Mouse (Mus musculus) liver, embryonic 14.5 days (tissue): Measurements from ENCODE around the gene Armc9. TPM values are rescaled to one million over a fixed set of nuclear protein-coding genes. Genes with fewer than 3 reads are reported as not detected.

Experiments
- ATAC-seq: fragments of 200-750 bp; cut with Nextera tagmentation; 2 replicates; pipeline ENCODE4 v1.8.0; 2017; ENCODE audit warnings: moderate number of reproducible peaks, mild to moderate bottlenecking, moderate library complexity; ENCODE audit not compliant: insufficient read depth
- DNase-seq, 3 experiments: peaks; one replicate each; pipeline ENCODE4 v3.0.0-alpha.2; 2012 to 2013; ENCODE audit warnings: low read depth in 3 of 3, low spot score in 3 of 3
- H3K27ac ChIP-seq: fragments of 300-500 bp; sonication (generic); 2 replicates; pipeline ENCODE4 v1.5.1; 2014; ENCODE audit warnings: moderate library complexity, mild to moderate bottlenecking, control low read depth, inconsistent platforms
- H3K27me3 ChIP-seq: fragments of 300-500 bp; sonication (generic); 2 replicates; pipeline ENCODE4 v1.6.1; 2014; ENCODE audit warnings: mild to moderate bottlenecking, low read length, moderate library complexity; ENCODE audit not compliant: control insufficient read depth, insufficient read depth
- H3K36me3 ChIP-seq: fragments of 300-500 bp; sonication (generic); replicated peaks from 2 replicates; pipeline ENCODE4 v1.6.1; 2014; ENCODE audit warnings: low read depth; ENCODE audit not compliant: control insufficient read depth, insufficient read depth
- H3K4me1 ChIP-seq, 2 experiments: fragments of 200-500 bp in 1 of 2; fragments of 300-500 bp in 1 of 2; sonication (generic) in 1 of 2; replicated peaks; 2 replicates each; pipeline ENCODE4 v1.6.1; 2012 to 2014; ENCODE audit warnings: antibody characterized with exemption in 1 of 2, inconsistent platforms in 1 of 2, low read length in 1 of 2; ENCODE audit not compliant: control insufficient read depth in 2 of 2, insufficient read depth in 2 of 2
- H3K4me2 ChIP-seq: fragments of 300-500 bp; sonication (generic); 2 replicates; pipeline ENCODE4 v1.6.1; 2014; ENCODE audit warnings: low read depth, mild to moderate bottlenecking, control low read depth, moderate library complexity
- H3K4me3 ChIP-seq, 2 experiments: fragments of 200-500 bp in 1 of 2; fragments of 300-500 bp in 1 of 2; sonication (generic) in 1 of 2; 2 replicates each; pipeline ENCODE4 v1.5.1; 2012 to 2014; ENCODE audit warnings: low read depth in 2 of 2, low read length in 2 of 2, mild to moderate bottlenecking in 2 of 2, control low read depth in 1 of 2, inconsistent platforms in 1 of 2, moderate library complexity in 1 of 2; ENCODE audit not compliant: insufficient read depth in 1 of 2
- H3K9ac ChIP-seq: fragments of 300-500 bp; sonication (generic); replicated peaks from 2 replicates; pipeline ENCODE4 v1.6.1; 2014; ENCODE audit warnings: mild to moderate bottlenecking, control low read depth, moderate library complexity
- H3K9me3 ChIP-seq: fragments of 300-500 bp; sonication (generic); 2 replicates; pipeline ENCODE4 v1.6.1; 2016; ENCODE audit warnings: low read length, mixed read lengths; ENCODE audit not compliant: control insufficient read depth
- CTCF ChIP-seq: IDR thresholded peaks from 2 replicates; pipeline ENCODE4 v1.5.1; 2016; ENCODE audit warnings: antibody characterized with exemption, low read depth, control low read depth
- EP300 ChIP-seq: IDR thresholded peaks from 2 replicates; pipeline ENCODE4 v1.6.1; 2016; ENCODE audit warnings: antibody characterized with exemption, low read depth
- WGBS: fragments of 180-500 bp; shearing (Covaris S2); extraction: QIAGEN DNeasy Blood & Tissue Kit; methylation state at CpG from one replicate; pipeline ENCODE4 v1.1.7; 2014; ENCODE audit not compliant: insufficient replicate concordance; 5-methylcytosine and 5-hydroxymethylcytosine counted together
- polyA plus RNA-seq, 2 experiments: library from polyadenylated mRNA; depleted of rRNA in 1 of 2; stranded (reverse) in 1 of 2; unstranded in 1 of 2; fragments of >200 nt; fragmentation: Nextera tagmentation in 1 of 2; extraction: Ambion mirVana in 1 of 2; gene quantifications; 2 replicates each; pipeline versions ENCODE4 v1.2.1 to v1.2.3; 2012 to 2014

The Armc9 gene
- polyA plus RNA-seq, 2 experiments = 5.5 to 8.4 TPM

DNA sequence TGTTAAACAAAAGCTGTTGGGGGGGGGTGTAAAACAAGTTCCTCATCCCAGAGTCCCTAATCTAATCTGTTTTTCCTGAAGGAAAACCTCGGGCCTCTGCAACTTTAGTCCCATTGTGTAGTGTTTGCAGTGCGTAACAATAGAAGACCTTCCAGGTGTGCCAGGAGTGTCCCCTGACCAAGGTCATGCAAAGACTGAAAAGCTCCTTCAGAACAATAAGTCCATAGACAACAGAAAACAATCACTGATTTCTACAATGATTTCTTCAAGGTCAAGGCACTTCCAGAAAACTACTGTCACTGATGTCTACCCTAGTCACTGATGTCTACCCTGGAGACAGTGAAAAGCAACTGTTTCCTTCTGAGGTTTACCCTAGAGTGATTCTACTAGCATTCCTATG lies 33.3 kb downstream of the Armc9 start:
- H3K4me1 ChIP-seq = peaks cover 0 to 2% of the 10 kb centered on the region in 2 experiments; a peak in 1 of 4 replicates
- H3K27me3 ChIP-seq = no peaks in the 10 kb centered on the region
- TF ChIP-seq CTCF = no peak
- TF ChIP-seq EP300 = no peak
- ATAC-seq (no peak), DNase-seq (no peak)
- no peak overlapping the region for H3K4me3 ChIP-seq
- no peaks in the 10 kb centered on the region for H3K9me3 ChIP-seq
- H3K36me3 ChIP-seq = no peaks in the 10 kb centered on the region
- H3K9ac ChIP-seq = no peak overlapping the region
- no peak overlapping the region for H3K27ac ChIP-seq
- no peak overlapping the region for H3K4me2 ChIP-seq
- 50% methylated on average over 2 of the region's 2 CpGs for WGBS

- no peak overlapping the region for H3K27ac ChIP-seq
- TF ChIP-seq CTCF = no peak
- H3K4me3 ChIP-seq = no peak overlapping the region
- no peak overlapping the region for H3K9ac ChIP-seq
- ATAC-seq (no peak), DNase-seq (no peak)
- H3K36me3 ChIP-seq = no peaks in the 10 kb centered on the region
- 79% methylated on average over 2 of the region's 2 CpGs for WGBS
- H3K4me2 ChIP-seq = no peak overlapping the region
- no peaks in the 10 kb centered on the region for H3K27me3 ChIP-seq
- H3K9me3 ChIP-seq = no peaks in the 10 kb centered on the region
- 0 out of 4 replicates have a peak, but pooled peaks cover 0 to 2% of the 10 kb centered on the region in 2 experiments for H3K4me1 ChIP-seq
These were observed 33.7 kb downstream of the Armc9 start for GRCm38 (mm10) chr1:86188271-86188670.

- TF ChIP-seq EP300 = no peak
- peak; percentile 47 for TF ChIP-seq CTCF
- DNase-seq = no peak
- no peak overlapping the region for H3K27ac ChIP-seq
- H3K9ac ChIP-seq = no peak overlapping the region
- no peak for ATAC-seq
- H3K4me2 ChIP-seq = no peak overlapping the region
- no peaks in the 10 kb centered on the region for H3K36me3 ChIP-seq
- H3K9me3 ChIP-seq = no peaks in the 10 kb centered on the region
- no peaks in the 10 kb centered on the region for H3K27me3 ChIP-seq
- no peak overlapping the region for H3K4me3 ChIP-seq
- H3K4me1 ChIP-seq = 0 out of 4 replicates have a peak, but pooled peaks cover 0 to 2% of the 10 kb centered on the region in 2 experiments
- WGBS = 65% methylated on average over 6 of the region's 6 CpGs
These were observed 34.6 kb downstream of the Armc9 start for GRCm38 (mm10) chr1:86189034-86189702.

GRCm38 (mm10) chr1:86190843-86191242 lies 36.3 kb downstream of the Armc9 start:
- ATAC-seq = no peak
- Histone ChIP-seq H3K9me3 (no peaks in the 10 kb centered on the region), H3K27me3 (no peaks in the 10 kb centered on the region), H3K36me3 (no peaks in the 10 kb centered on the region), H3K4me2 (no peak overlapping the region), H3K27ac (no peak overlapping the region), H3K9ac (no peak overlapping the region), H3K4me3 (no peak overlapping the region), H3K4me1 (0 out of 4 replicates have a peak, but pooled peaks cover 0 to 2% of the 10 kb centered on the region in 2 experiments)
- WGBS = 47% methylated on average over 6 of the region's 6 CpGs
- TF ChIP-seq CTCF (no peak), EP300 (no peak)
- DNase-seq = no peak

- WGBS = 69% methylated on average over 7 of the region's 7 CpGs
- DNase-seq = no peak
These were observed 39.5 kb downstream of the Armc9 start for GRCm38 (mm10) chr1:86194044-86194443.

More at GRCm38 (mm10) chr1:86194044-86194443, 39.5 kb downstream of the Armc9 start:
- ATAC-seq = no peak
- H3K36me3 ChIP-seq = no peaks in the 10 kb centered on the region; the same call in 1 of the 2 replicates
- no peaks in the 10 kb centered on the region for H3K27me3 ChIP-seq
- no peak overlapping the region for H3K4me2 ChIP-seq
- no peaks in the 10 kb centered on the region for H3K9me3 ChIP-seq
- no peak overlapping the region for H3K9ac ChIP-seq
- H3K27ac ChIP-seq = no peak overlapping the region
- 0 out of 4 replicates have a peak, but pooled peaks cover 0 to 2% of the 10 kb centered on the region in 2 experiments for H3K4me1 ChIP-seq
- TF ChIP-seq CTCF (no peak), EP300 (no peak)
- H3K4me3 ChIP-seq = no peak overlapping the region
